Mouse (Mus musculus): ENCODE data around the gene Chst12. TPM values are rescaled to one million over a fixed set of nuclear protein-coding genes. Genes with fewer than 3 reads are reported as not detected.

The Chst12 gene
- polyA plus RNA-seq, 1 experiment from 2014 or later = 26.1 TPM

DNA sequence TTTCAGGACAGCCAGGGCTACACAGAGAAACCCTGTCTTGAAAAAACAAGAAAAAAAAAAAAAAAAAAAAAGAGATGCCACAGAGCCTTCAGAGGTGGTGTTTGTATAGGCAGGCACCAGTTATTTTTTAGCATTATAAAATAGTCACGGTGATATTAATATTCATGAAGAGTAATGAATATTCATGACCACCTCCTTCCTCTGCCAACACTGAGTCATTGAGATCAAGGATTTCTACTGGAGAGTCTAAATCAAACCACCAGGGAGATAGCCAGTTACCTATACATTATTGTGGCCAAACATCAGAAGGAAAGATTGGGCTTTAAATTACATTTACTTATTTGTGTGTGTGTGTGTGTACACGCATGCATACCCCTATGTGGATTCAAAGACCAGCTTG, 21.4 kb downstream of the Chst12 start:
- Histone ChIP-seq H3K4me3 (no peak overlapping the region), H3K27ac (replicated peaks) (no peak overlapping the region), H3K36me3 (peaks cover 36% of the 10 kb centered on the region), H3K4me2 (no peak overlapping the region), H3K4me1 (replicated peaks) (no peaks in the 10 kb centered on the region), H3K9me3 (no peaks in the 10 kb centered on the region), H3K9ac (no peak overlapping the region), H3K27me3 (no peaks in the 10 kb centered on the region)
- ATAC-seq (ENCODE audit: low FRiP score, low read depth) = no peak
- WGBS = 61% methylated on average over 2 of the region's 2 CpGs

DNA sequence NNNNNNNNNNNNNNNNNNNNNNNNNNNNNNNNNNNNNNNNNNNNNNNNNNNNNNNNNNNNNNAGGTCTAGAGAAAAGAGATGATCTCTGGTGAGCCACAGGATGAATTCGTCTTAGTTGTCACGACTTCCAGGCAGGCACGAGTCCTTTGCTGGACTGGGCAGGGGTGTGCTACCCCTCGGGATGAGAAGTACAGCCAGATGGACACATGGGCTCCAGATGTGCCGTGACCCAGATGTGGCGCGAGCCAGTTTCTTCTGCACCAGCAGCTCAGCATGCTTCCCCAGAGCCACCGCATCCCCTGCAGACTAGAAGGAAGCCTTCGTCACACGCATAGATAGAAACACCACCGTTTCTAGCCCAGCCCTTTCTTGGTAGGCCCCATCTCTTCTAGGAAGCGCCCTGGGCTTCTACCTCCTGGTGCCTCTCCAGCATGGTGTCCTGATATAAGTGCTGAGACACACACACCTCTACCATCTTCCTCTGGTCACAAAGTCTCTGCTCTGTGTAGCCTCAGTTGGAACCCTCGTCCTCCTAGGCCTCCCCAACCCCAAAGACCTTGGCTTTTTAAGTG, 32.8 kb downstream of the Chst12 start:
- 81% methylated on average over 13 of the region's 13 CpGs for WGBS
- Histone ChIP-seq H3K9me3 (no peaks in the 10 kb centered on the region), H3K27ac (replicated peaks) (no peak overlapping the region), H3K27me3 (no peaks in the 10 kb centered on the region), H3K4me2 (no peak overlapping the region), H3K36me3 (no peaks in the 10 kb centered on the region), H3K4me1 (replicated peaks) (peaks cover 13% of the 10 kb centered on the region), H3K4me3 (no peak overlapping the region), H3K9ac (no peak overlapping the region)
- no peak for ATAC-seq (ENCODE audit: low FRiP score, low read depth)

DNA sequence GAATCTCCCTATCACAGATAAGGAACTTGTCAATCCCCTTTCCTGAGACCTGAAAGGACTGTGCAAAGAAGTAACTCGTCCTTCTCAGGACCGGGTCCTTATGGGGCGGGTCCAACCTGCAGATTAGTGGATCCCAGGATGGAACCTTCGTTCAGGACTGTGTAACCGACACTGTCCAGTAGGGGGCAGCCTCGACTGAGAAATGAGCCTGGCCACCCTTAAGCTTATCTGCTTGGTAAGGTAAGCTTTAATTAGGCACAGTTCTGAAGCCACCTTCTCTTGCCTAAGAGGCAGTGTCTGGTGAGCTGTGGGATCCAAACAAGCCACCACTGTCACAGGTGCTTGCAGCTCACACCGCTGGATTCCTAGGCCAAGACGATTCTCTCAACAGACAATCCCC, 34.8 kb downstream of the Chst12 start:
- no peaks in the 10 kb centered on the region for H3K36me3 ChIP-seq
- H3K4me1 ChIP-seq (replicated peaks) = peaks cover 21% of the 10 kb centered on the region
- 15% methylated on average over 8 of the region's 8 CpGs for WGBS
- no peaks in the 10 kb centered on the region for H3K27me3 ChIP-seq
- no peak overlapping the region for H3K27ac ChIP-seq (replicated peaks)
- ATAC-seq (ENCODE audit: low FRiP score, low read depth) = no peak
- H3K4me2 ChIP-seq = no peak overlapping the region
- no peaks in the 10 kb centered on the region for H3K9me3 ChIP-seq
- no peak overlapping the region for H3K4me3 ChIP-seq
- H3K9ac ChIP-seq = no peak overlapping the region

DNA sequence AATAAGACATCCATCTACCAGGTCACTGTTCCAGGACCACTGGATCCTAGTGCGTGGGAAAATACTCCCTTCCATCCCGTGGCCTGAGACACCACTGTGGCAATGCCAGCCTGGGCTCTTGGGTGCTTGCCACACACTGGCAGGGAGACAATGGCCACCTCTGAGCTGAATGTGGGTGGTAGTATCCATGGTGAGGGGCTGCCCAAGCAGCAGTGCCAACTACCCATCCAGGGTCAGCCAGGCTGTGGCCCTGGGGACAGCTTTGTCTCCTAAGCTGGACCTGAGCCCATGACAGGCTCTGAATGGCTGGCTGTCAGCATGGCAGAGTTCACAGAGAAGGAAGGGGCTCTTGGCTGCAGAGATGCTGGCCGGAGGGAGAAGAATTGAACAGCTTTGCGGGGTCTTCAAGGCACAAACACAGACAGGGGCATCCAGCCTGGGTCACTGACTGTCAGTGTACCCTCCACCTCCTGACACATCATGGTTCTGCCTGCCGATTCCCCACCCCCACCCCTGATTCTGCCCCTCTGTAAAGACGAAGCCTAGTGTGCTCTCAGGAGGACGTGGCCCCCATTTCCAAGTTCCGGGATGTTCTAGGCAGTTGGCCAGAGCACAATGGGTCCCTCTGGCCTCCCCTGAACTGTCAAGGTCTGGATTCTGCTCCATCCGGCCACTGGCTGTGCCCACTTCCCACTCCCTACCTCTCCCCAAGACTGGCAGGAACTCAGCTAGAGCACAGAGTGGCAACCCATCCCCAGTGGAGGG, 37.6 kb downstream of the Chst12 start:
- no peak overlapping the region for H3K9ac ChIP-seq
- H3K4me1 ChIP-seq (replicated peaks) = peaks cover 14% of the 10 kb centered on the region; the same call in 1 of the 2 replicates
- peak overlapping the region; percentile 70 for H3K27ac ChIP-seq (replicated peaks)
- H3K4me2 ChIP-seq = no peak overlapping the region
- H3K9me3 ChIP-seq = no peaks in the 10 kb centered on the region
- H3K27me3 ChIP-seq = no peaks in the 10 kb centered on the region
- peak; percentile 90 for ATAC-seq (ENCODE audit: low FRiP score, low read depth)
- 45% methylated on average over 9 of the region's 9 CpGs for WGBS
- no peak overlapping the region for H3K4me3 ChIP-seq
- H3K36me3 ChIP-seq = no peaks in the 10 kb centered on the region

DNA sequence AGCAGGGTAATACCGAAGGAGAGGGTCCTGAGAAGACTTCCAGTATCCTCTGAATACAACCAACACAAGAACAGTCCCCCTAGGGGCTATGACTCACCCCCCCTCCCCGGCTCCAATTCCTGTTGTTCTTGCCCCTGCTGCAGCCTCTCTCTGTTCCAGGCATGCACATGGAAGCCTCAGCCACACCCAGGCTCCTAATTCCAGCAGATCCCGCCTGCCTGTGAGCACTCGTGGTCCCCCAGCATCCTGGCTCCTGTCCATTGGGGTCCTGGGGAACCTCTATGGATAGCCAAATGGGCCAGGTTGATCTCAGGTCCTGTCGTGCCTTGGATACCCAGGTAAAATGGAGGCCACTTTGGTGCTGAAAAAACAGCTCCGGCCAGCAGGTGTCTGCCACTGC, 40.3 kb downstream of the Chst12 start:
- Histone ChIP-seq H3K4me1 (replicated peaks) (peaks cover 26% of the 10 kb centered on the region), H3K36me3 (no peaks in the 10 kb centered on the region), H3K4me3 (no peak overlapping the region), H3K9me3 (no peaks in the 10 kb centered on the region), H3K27ac (replicated peaks) (no peak overlapping the region), H3K9ac (no peak overlapping the region), H3K4me2 (no peak overlapping the region), H3K27me3 (no peaks in the 10 kb centered on the region)
- WGBS = 74% methylated on average over 6 of the region's 6 CpGs
- no peak for ATAC-seq (ENCODE audit: low FRiP score, low read depth)

DNA sequence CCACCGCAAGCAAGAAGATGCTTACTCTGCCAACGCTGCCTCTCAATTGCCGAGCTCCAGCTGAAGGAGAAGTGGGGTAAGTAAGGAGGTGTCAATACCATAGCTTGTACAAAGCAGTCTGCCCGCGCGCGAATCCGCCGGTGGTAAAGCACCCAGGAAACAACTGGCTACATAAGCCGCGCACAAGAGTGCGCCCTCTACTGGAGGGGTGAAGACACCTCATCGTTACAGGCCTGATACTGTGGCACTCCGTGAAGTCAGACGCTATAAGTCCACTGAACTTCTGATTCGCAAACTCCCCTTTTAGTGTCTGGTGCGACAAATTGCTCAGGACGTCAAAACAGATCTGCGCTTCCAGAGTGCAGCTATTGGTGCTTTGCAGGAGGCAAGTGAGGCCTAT, 41.0 kb downstream of the Chst12 start:
- Histone ChIP-seq H3K4me2 (no peak overlapping the region), H3K4me1 (replicated peaks) (peaks cover 26% of the 10 kb centered on the region), H3K9me3 (no peaks in the 10 kb centered on the region), H3K9ac (no peak overlapping the region), H3K27me3 (no peaks in the 10 kb centered on the region), H3K36me3 (no peaks in the 10 kb centered on the region), H3K4me3 (no peak overlapping the region), H3K27ac (replicated peaks) (no peak overlapping the region)
- no peak for ATAC-seq (ENCODE audit: low FRiP score, low read depth)
- 86% methylated on average over 19 of the region's 19 CpGs for WGBS

DNA sequence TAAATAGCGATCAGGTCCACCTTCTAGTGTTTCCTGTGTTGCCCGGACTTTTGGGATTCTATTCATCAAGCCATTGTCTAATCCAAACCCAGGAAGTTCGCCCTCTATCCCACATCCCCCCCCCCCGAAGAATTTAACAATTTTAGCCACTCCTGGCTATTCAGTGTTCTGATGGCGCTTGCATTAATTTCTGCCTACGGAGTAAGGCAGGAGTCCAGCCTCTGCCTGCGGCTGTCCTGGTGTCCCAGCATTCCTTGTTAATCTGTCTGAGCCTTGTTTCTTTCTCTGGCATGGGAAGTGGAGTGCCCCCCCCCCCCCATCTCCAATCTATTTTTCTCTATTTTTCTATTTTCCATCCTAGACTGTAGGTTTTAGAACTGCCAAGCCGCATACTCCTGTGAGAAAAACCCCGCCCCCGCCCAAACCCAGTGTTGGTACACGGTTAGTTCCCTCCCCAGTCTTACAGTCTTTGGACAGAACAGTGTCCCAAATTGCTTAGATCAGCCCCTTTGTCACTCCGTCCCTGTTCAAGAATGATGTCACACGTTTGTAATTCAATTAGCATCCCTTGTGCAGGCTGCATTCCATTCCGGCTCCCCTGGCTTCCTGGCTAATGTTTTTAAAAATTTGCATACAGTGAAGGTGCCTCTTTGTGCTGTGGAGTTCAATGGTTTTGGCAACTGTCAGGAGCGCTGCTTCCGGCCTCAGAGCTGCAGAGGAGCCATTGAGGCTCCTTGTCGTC, 44.1 kb downstream of the Chst12 start:
- no peaks in the 10 kb centered on the region for H3K9me3 ChIP-seq
- 11% methylated on average over 17 of the region's 17 CpGs for WGBS
- ATAC-seq (ENCODE audit: low FRiP score, low read depth) = peak; percentile 90
- peaks cover 12% of the 10 kb centered on the region for H3K4me1 ChIP-seq (replicated peaks)
- H3K4me3 ChIP-seq = no peak overlapping the region
- peak overlapping the region; percentile 50 for H3K27ac ChIP-seq (replicated peaks)
- peak overlapping the region; percentile 43 for H3K4me2 ChIP-seq
- no peaks in the 10 kb centered on the region for H3K27me3 ChIP-seq
- no peak overlapping the region for H3K9ac ChIP-seq
- H3K36me3 ChIP-seq = no peaks in the 10 kb centered on the region

DNA sequence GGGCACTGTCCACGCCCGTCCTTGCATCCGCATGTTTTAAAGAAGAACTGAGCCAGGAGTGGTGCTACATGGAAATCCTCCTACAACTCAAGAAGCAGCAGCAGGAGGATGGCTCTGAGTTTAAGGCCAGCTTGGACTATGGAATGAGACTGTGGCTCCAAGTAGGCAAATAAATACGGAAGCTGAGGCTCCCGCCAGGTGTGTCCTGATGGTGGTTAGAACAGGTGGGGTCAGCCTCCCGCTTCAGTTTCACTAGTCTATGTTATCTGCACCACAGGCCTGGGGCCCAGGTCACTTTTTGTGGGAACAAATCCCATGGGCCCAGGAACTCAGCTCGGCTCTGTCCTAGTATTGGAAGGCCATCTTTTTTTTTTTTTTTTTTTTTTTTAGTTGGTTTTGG, 48.4 kb downstream of the Chst12 start:
- no peaks in the 10 kb centered on the region for H3K9me3 ChIP-seq
- ATAC-seq (ENCODE audit: low FRiP score, low read depth) = no peak
- no peak overlapping the region for H3K4me3 ChIP-seq
- no peak overlapping the region for H3K4me2 ChIP-seq
- peaks cover 12% of the 10 kb centered on the region for H3K4me1 ChIP-seq (replicated peaks)
- H3K9ac ChIP-seq = no peak overlapping the region
- no peaks in the 10 kb centered on the region for H3K27me3 ChIP-seq
- no peak overlapping the region for H3K27ac ChIP-seq (replicated peaks)
- 88% methylated on average over 7 of the region's 7 CpGs for WGBS
- no peaks in the 10 kb centered on the region for H3K36me3 ChIP-seq

DNA sequence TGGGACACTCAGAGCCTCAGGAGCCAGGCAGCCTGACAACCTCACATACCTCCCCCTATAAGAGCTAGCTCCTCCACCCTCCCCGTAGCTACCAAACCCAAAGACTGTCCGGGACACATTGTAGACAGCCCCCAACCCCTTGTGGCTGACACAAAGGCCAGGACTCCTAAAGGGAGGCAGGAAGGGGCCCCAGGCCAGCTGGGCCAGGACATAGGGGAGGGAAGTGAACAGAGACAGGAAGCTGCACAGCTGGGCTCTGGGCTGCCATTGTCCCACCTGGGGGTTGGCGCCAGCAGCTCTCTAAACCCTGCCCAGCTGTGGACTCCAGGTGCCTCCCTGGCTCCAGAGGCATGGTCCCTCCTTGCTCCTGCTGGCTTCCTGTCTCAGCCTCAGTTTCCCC, 51.5 kb downstream of the Chst12 start:
- WGBS = 52% methylated on average over 3 of the region's 3 CpGs
- ATAC-seq (ENCODE audit: low FRiP score, low read depth) = no peak

DNA sequence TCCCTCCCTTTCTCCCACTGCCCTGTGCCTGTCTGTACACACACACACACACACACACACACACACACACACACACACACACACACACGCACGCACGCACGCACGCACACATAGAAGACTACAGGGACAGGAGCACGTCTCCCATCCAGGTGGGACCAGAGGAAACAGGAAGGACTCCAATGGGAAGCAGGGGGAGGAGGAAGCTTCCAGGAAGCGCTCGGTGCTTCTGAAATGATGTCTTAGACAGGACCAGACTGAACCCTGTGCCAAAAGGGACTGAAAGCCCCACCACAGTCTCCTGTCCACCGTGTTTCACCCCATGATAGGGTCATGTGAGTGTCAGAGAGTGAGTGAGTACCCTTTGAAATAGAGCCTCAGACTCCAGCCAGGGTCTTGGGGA, 57.3 kb downstream of the Chst12 start:
- Histone ChIP-seq H3K27me3 (no peaks in the 10 kb centered on the region), H3K36me3 (no peaks in the 10 kb centered on the region), H3K9me3 (no peaks in the 10 kb centered on the region), H3K27ac (replicated peaks) (no peak overlapping the region), H3K4me3 (no peak overlapping the region), H3K4me2 (no peak overlapping the region), H3K9ac (no peak overlapping the region), H3K4me1 (replicated peaks) (peaks cover 9% of the 10 kb centered on the region)
- ATAC-seq (ENCODE audit: low FRiP score, low read depth) = no peak
- WGBS = 81% methylated on average over 9 of the region's 9 CpGs

More for the DNA sequence above, 51.5 kb downstream of the Chst12 start:
- Histone ChIP-seq H3K4me1 (replicated peaks) (no peaks in the 10 kb centered on the region), H3K27ac (replicated peaks) (no peak overlapping the region), H3K27me3 (no peaks in the 10 kb centered on the region), H3K4me3 (no peak overlapping the region), H3K9ac (no peak overlapping the region), H3K4me2 (no peak overlapping the region), H3K36me3 (no peaks in the 10 kb centered on the region), H3K9me3 (no peaks in the 10 kb centered on the region)

DNA sequence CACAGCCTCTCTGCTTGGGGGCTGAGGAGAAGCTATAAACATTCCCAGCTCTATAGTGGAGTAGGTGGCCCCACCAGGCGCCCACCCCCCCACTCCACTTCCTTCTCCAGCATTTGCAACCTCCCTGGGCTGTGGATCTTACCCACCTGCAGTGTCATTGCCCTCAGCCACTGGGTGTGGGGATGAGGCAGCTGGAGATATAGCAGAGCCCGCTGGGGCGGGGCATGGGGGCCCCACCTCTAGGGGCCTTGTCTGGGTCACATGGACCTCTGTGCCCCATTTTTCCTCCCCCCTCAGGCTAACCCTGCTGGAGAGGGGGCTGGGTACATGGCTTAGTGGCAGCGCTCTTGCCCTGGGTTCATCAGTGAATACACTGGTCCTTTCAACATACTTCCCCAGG, 59.5 kb downstream of the Chst12 start, which contains the start of gene Grifin:
Gene Grifin, minus strand, starts transcription at position 176 of the 400 bp plus-strand sequence.
- Histone ChIP-seq H3K4me3 (no peak within 1 kb of the TSS), H3K4me2 (no peak within 1 kb of the TSS), H3K9ac (no peak within 1 kb of the TSS), H3K9me3 (no peaks in the 10 kb centered on the region), H3K27ac (replicated peaks) (peak within 1 kb of the TSS; percentile 10; the same call in 1 of the 2 replicates), H3K4me1 (replicated peaks) (peaks cover 17% of the 10 kb centered on the region), H3K36me3 (no peaks in the 10 kb centered on the region), H3K27me3 (no peaks in the 10 kb centered on the region)
- WGBS = 77% methylated on average over 4 of the region's 4 CpGs
- ATAC-seq (ENCODE audit: low FRiP score, low read depth) = no peak

DNA sequence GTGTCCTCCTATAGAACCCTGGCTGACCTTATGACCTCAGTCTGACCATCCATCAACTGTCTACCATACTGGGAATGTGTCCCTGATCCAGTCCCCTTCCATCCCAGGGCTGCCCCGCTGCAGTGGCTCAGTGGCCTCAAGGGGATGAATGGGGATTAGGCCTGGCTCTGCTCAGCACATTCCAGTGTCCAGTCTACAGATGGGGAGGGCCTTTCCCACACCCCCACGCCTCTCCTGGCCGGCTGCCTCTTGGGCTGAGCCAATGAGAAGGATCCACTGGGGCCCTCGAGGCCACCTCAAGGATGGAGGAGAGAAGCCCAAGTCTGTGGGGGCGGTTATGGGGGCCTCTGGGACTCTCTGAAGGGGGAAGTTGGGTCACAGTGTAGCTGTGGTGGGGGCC, 60.1 kb downstream of the Chst12 start:
- peaks cover 17% of the 10 kb centered on the region for H3K4me1 ChIP-seq (replicated peaks)
- peak; percentile 58 for ATAC-seq (ENCODE audit: low FRiP score, low read depth)
- no peaks in the 10 kb centered on the region for H3K36me3 ChIP-seq
- no peaks in the 10 kb centered on the region for H3K27me3 ChIP-seq
- 16% methylated on average over 5 of the region's 5 CpGs for WGBS
- H3K9ac ChIP-seq = no peak overlapping the region
- H3K4me3 ChIP-seq = no peak overlapping the region
- 0 out of 2 replicates have a peak overlapping the region, but pooled peaks have one; percentile 10 for H3K27ac ChIP-seq (replicated peaks)
- H3K4me2 ChIP-seq = no peak overlapping the region
- no peaks in the 10 kb centered on the region for H3K9me3 ChIP-seq
